Mouse (Mus musculus) embryonic facial prominence, embryonic 11.5 days (tissue): ENCODE measurements around the gene Upb1. TPM values are rescaled to one million over a fixed set of nuclear protein-coding genes. Genes with fewer than 3 reads are reported as not detected.

Experiments used
- ATAC-seq: fragments of 200-750 bp; cut with Nextera tagmentation; replicated peaks from 2 replicates; pipeline ENCODE4 v1.8.0; 2017; ENCODE audit warnings: low read depth; ENCODE audit not compliant: insufficient number of reproducible peaks, low FRiP score, low TSS enrichment
- DNase-seq: peaks from one replicate; pipeline ENCODE4 v3.0.0-alpha.2; 2015; ENCODE audit warnings: low spot score
- H3K27ac ChIP-seq: fragments of 300-500 bp; sonication (generic); replicated peaks from 2 replicates; pipeline ENCODE4 v1.5.1; 2014; ENCODE audit warnings: mild to moderate bottlenecking, low read depth, low read length, control low read depth
- H3K27me3 ChIP-seq: fragments of 300-500 bp; sonication (generic); 2 replicates; pipeline ENCODE4 v1.6.1; 2014; ENCODE audit warnings: mild to moderate bottlenecking, low read length, moderate library complexity, mixed read lengths; ENCODE audit not compliant: control insufficient read depth, insufficient read depth
- H3K36me3 ChIP-seq: fragments of 300-500 bp; sonication (generic); replicated peaks from 2 replicates; pipeline ENCODE4 v1.6.1; 2014; ENCODE audit warnings: low read depth, mild to moderate bottlenecking, low read length, moderate library complexity, mixed read lengths; ENCODE audit not compliant: control insufficient read depth, insufficient read depth
- H3K4me1 ChIP-seq: fragments of 300-500 bp; sonication (generic); 2 replicates; pipeline ENCODE4 v1.6.1; 2014; ENCODE audit warnings: low read length, mixed read lengths; ENCODE audit not compliant: control insufficient read depth, insufficient read depth
- H3K4me2 ChIP-seq: fragments of 300-500 bp; sonication (generic); 2 replicates; pipeline ENCODE4 v1.6.1; 2014; ENCODE audit warnings: low read depth, mild to moderate bottlenecking, control low read depth, low read length, moderate library complexity
- H3K4me3 ChIP-seq: fragments of 300-500 bp; sonication (generic); 2 replicates; pipeline ENCODE4 v1.5.1; 2014; ENCODE audit warnings: low read depth, low read length, control low read depth
- H3K9ac ChIP-seq: fragments of 300-500 bp; sonication (generic); replicated peaks from 2 replicates; pipeline ENCODE4 v1.6.1; 2014; ENCODE audit warnings: mild to moderate bottlenecking, control low read depth, low read length
- H3K9me3 ChIP-seq: fragments of 300-500 bp; sonication (generic); replicated peaks from 2 replicates; pipeline ENCODE4 v1.6.1; 2016; ENCODE audit warnings: mild to moderate bottlenecking, low read length, inconsistent platforms, mixed read lengths; ENCODE audit not compliant: control insufficient read depth
- WGBS: fragments of 180-500 bp; shearing (Covaris S2); extraction: QIAGEN DNeasy Blood & Tissue Kit; methylation state at CpG from one replicate; pipeline ENCODE4 v1.1.7; 2014; 5-methylcytosine and 5-hydroxymethylcytosine counted together
- polyA plus RNA-seq: library from polyadenylated mRNA; unstranded; fragments of >200 nt; fragmentation: Nextera tagmentation; extraction: Ambion mirVana; gene quantifications from 2 replicates; pipeline ENCODE4 v1.2.1, GENCODE M21; 2014

Gene Upb1
- polyA plus RNA-seq, 1 experiment from 2014 or later = 0.07 TPM

DNA sequence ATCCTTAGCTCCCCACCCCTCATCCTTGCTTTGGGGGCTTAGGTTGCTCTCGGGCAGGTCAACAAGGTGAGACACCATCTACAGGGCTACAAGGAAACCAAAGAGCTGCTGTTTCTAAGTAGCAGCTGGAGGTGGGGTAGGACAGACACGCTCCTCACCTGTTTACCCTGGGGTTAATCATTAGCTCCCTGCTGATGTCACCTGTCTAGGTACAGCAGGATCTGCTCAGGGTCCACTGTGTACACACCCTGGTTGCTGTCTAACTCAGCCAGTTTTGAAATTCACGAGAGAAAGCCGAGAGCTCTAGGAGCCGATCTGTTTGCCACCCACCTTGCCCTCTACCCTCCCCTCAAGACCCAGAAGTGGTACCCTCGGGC, 28.1 kb downstream of the Upb1 start:
- Histone ChIP-seq H3K4me3 (no peak overlapping the region), H3K27ac (no peak overlapping the region), H3K27me3 (no peaks in the 10 kb centered on the region), H3K36me3 (no peaks in the 10 kb centered on the region), H3K4me2 (no peak overlapping the region), H3K9me3 (no peaks in the 10 kb centered on the region), H3K4me1 (no peaks in the 10 kb centered on the region), H3K9ac (no peak overlapping the region)
- WGBS = 80% methylated on average over 6 of the region's 6 CpGs
- DNase-seq = no peak
- no peak for ATAC-seq

DNA sequence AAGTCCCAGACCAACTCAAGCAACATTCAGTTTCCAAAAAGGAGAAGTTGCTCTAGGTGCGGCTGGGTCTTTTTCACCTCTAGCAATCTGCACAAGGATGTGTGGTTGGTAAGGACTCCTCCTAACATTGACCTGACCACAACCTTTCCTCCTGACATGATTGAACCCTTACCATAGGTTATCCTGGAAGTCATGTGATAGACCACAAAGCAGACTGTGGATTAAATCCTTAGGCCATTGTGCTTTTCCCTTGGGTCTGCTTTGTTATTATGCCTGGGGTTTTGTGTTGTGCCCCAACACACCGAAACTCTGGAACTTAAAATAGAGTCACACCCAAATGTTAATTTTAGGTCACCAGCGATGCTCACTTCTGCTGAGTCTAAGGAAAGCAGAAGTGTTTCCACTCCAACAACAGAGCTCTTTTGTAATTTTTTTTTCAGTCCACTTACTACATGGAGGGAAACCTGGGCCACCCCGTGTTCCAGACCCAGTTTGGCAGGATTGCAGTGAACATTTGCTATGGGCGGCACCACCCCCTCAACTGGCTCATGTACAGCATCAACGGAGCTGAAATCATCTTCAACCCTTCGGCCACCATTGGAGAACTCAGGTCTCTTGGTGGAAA, 28.7 kb downstream of the Upb1 start:
- DNase-seq (no peak), ATAC-seq (no peak)
- H3K9me3 ChIP-seq = no peaks in the 10 kb centered on the region
- WGBS = 87% methylated on average over 7 of the region's 7 CpGs
- no peaks in the 10 kb centered on the region for H3K4me1 ChIP-seq
- no peak overlapping the region for H3K9ac ChIP-seq
- no peaks in the 10 kb centered on the region for H3K36me3 ChIP-seq
- no peak overlapping the region for H3K4me3 ChIP-seq
- no peak overlapping the region for H3K4me2 ChIP-seq
- no peaks in the 10 kb centered on the region for H3K27me3 ChIP-seq
- H3K27ac ChIP-seq = no peak overlapping the region

DNA sequence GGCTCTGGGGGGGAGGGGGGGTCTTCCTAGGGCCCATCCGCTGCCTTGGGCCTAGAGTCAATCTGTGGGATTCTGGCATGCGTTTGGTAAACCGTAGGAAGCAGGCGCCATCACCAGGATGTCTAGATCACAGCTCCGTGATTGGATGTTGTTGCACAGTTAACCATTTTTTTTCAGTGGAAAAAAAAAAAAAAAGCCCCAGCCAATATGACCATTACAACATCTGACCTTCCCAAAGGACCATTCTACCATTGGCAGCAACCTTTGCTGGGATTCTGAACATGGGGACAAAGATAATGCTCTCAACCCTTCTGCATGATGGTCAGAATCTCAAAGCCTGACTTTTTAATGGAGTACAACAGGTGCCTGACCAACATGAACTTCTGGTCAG, 29.2 kb downstream of the Upb1 start:
- Histone ChIP-seq H3K4me3 (no peak overlapping the region), H3K4me2 (no peak overlapping the region), H3K27ac (no peak overlapping the region), H3K27me3 (no peaks in the 10 kb centered on the region), H3K4me1 (no peaks in the 10 kb centered on the region), H3K9ac (no peak overlapping the region), H3K36me3 (no peaks in the 10 kb centered on the region), H3K9me3 (no peaks in the 10 kb centered on the region)
- WGBS = 92% methylated on average over 5 of the region's 5 CpGs
- no peak for ATAC-seq
- no peak for DNase-seq

DNA sequence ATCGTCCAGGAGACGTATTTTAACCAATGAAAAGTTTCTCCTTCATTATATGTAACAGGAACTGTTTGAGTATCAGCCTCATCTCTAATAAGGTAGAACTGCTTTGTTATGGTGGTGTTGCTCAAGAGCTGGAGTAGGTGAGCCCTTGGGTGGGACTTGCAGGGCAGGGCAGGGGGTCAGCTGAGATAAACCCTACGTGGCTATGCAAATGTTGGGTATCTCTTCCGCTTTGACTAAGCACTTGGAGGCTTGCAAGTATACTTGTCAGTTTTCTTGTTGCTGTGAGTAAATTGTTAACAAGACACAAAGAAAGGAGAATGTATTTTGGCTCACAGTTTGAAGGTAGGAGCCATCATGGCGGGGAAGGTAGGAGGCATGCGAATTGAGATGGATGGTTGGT, 29.7 kb downstream of the Upb1 start:
- Histone ChIP-seq H3K9me3 (no peaks in the 10 kb centered on the region), H3K4me1 (no peaks in the 10 kb centered on the region), H3K9ac (no peak overlapping the region), H3K27me3 (no peaks in the 10 kb centered on the region), H3K4me2 (no peak overlapping the region), H3K36me3 (no peaks in the 10 kb centered on the region), H3K4me3 (no peak overlapping the region), H3K27ac (no peak overlapping the region)
- DNase-seq = no peak
- WGBS = 91% methylated on average over 6 of the region's 6 CpGs
- no peak for ATAC-seq

DNA sequence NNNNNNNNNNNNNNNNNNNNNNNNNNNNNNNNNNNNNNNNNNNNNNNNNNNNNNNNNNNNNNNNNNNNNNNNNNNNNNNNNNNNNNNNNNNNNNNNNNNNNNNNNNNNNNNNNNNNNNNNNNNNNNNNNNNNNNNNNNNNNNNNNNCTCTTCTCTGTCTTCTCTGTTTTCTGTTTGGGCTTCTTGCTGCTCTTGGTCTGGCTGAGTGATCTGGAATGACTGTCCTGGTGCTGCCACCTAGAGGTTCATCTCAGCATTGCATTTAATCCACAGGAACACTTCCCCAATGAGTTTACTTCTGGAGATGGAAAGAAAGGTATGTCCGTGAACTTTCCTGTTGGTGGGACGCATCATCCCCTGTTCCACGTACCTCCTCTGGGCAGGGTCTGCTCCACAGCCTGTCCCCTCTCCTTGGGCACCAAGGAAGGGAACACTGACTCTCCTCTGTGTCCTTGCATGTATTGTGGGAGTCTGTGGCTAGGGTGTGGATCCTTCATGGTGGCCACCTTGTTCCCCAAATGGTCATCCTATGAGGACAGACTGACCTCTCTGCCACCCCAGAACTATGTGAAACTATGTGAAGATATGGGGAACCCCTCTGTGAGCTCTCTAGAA, 35.8 kb downstream of the Upb1 start:
- no peaks in the 10 kb centered on the region for H3K27me3 ChIP-seq

DNA sequence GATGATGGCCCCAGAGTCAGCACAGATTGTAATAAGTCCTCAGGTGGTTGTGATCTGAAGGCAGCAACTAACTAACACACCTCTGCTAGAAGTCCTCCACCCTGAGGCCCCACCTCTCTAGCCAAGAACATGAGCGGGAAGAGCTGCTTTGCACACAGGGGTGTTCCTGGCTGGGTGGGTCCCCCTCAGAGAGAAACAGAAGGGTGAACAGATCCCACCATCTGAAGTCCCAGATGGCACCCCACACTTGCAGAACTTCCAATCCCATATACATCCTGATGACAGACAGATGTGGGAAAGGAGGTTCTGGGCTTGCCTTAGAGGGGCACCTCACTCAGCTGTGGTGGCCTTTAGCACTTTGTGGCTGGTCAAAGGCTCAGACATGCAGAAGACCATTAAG, 36.4 kb downstream of the Upb1 start:
- DNase-seq = no peak
- WGBS = 94% methylated on average over 1 of the region's 1 CpGs
- Histone ChIP-seq H3K4me1 (no peaks in the 10 kb centered on the region), H3K9me3 (no peaks in the 10 kb centered on the region), H3K27ac (no peak overlapping the region), H3K36me3 (no peaks in the 10 kb centered on the region), H3K27me3 (no peaks in the 10 kb centered on the region), H3K4me2 (no peak overlapping the region), H3K9ac (no peak overlapping the region), H3K4me3 (no peak overlapping the region)
- no peak for ATAC-seq

More for the DNA sequence above, 35.8 kb downstream of the Upb1 start:
- WGBS = 19% methylated on average over 3 of the region's 3 CpGs
- H3K4me1 ChIP-seq = no peaks in the 10 kb centered on the region
- no peaks in the 10 kb centered on the region for H3K9me3 ChIP-seq
- peak; percentile 87 for DNase-seq
- ATAC-seq = peak; percentile 65; the same call in 1 of the 2 replicates
- no peak overlapping the region for H3K9ac ChIP-seq
- H3K27ac ChIP-seq = no peak overlapping the region
- H3K4me2 ChIP-seq = no peak overlapping the region
- no peak overlapping the region for H3K4me3 ChIP-seq
- H3K36me3 ChIP-seq = no peaks in the 10 kb centered on the region

DNA sequence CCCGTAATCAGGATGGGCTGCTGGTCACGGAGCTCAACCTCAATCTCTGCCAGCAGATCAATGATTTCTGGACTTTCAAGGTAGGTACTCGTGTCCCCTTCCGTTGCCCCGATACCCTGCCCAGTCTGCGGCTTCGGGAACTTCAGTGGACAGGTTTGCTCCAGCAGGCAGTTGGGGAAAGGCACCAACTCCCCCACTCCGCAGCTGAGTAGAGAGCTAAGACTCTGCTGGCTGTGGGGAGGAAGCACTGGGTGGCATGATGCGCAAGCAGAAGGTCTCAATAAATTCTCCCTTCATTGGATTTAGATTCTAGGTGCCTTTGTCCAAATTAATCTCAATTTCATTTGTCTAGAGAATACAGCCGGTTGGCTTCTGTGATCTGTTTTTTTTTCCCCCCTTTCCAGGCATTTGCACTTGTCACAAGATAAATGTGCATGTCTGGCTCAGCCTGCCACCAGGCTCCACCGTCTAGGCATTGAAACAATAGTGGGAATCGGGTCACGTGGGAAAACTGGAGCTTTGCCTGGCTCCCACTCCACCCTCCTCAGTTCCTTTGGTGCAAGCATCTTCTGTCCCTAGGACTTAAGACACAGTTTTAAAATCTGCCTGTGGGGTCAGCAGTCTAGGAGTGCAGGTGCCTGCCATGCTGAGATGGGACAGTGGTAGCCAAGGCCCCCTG, 37.4 kb downstream of the Upb1 start:
- Histone ChIP-seq H3K9ac (no peak overlapping the region), H3K9me3 (no peaks in the 10 kb centered on the region), H3K4me1 (no peaks in the 10 kb centered on the region), H3K27ac (no peak overlapping the region), H3K36me3 (no peaks in the 10 kb centered on the region), H3K27me3 (no peaks in the 10 kb centered on the region), H3K4me2 (no peak overlapping the region), H3K4me3 (no peak overlapping the region)
- no peak for ATAC-seq
- no peak for DNase-seq
- 81% methylated on average over 13 of the region's 13 CpGs for WGBS

DNA sequence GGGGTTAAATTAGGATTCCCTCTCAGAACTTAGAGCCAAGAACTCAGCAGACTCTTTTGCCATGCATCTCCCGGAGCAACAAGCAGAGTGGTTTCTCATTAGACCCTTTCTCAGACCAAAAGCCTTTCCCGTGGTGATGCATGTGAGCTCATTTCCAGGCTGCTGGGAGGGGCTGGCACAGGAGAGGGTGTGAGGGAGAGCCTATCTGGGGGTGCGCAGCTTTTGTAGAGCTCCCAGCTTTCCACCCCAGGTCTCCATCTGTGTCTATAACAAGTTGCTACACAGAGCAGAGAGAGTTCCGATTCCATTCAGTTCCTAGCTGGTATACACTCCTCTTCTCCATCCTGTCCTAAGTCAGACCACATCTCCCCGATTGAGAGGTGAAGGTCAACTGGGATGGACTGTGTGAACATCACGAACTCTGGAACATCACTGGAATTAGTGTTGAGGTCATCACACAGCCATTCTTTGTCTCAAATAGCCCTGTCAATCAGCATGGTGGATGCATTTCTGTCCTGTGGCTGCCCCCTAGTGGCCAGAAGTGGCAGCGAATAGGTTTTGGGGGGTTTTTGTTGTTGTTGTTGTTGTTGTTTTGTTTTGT, 38.4 kb downstream of the Upb1 start:
- H3K4me2 ChIP-seq = no peak overlapping the region
- DNase-seq (peak; percentile 55), ATAC-seq (0 out of 2 replicates have a peak, but pooled peaks have one; percentile 45)
- H3K27ac ChIP-seq = no peak overlapping the region
- no peaks in the 10 kb centered on the region for H3K9me3 ChIP-seq
- H3K9ac ChIP-seq = no peak overlapping the region
- no peaks in the 10 kb centered on the region for H3K4me1 ChIP-seq
- 47% methylated on average over 7 of the region's 7 CpGs for WGBS
- H3K36me3 ChIP-seq = no peaks in the 10 kb centered on the region
- H3K27me3 ChIP-seq = no peaks in the 10 kb centered on the region
- no peak overlapping the region for H3K4me3 ChIP-seq
